Mouse (Mus musculus): ENCODE data around the gene Aftph.

DNA sequence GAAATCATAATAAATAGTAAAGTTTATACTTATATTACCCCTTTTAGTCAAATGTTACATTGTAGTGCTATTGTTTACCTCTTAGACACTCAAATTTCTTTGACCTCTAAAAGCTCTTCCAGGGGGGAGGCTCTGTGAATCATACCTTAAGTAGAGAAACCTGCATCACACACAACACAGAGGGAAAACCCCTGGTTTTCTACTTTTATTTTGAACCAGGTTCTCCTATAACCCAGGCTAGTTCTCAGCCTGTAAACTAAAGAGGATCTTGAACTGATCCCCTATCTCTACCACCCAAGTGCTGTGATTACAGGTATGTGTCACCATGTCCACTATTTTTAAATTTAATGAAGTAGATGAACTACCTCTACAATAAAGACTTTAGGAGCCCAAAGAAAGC lies 2.0 kb upstream of the Aftph start:
- TF ChIP-seq CTCF (IDR thresholded peaks at IDR 0.05; ENCODE audit: low read depth, low read length), result no peak
- no peak for TF ChIP-seq POLR2A (IDR thresholded peaks at IDR 0.05; ENCODE audit: insufficient read depth, low read length)
- no peak for TF ChIP-seq EP300 (IDR thresholded peaks at IDR 0.05; ENCODE audit: insufficient read depth, low read depth, low read length)

Data from ES-Bruce4 (cell line).